Mouse (Mus musculus) cerebellum, adult 18-20 months (tissue): ENCODE measurements at regions not wholly inside any gene's neighbourhood (a gene's known extent, or its start where the extent isn't known, plus 50 kb on each side); places are given as distances from the start of the nearest gene placed in this dataset.

Experiments
- DNase-seq, 2 experiments: peaks; one replicate each; pipeline ENCODE4 v3.0.0; 2021

GRCm38 (mm10) chrX:98375437-98375836 lies 226.9 kb downstream of the Ar start:
- no peak for DNase-seq

- peak in 1 of 2 experiments; percentile 13 for DNase-seq
Observed at GRCm38 (mm10) chrX:98380247-98380905, 231.8 kb downstream of the Ar start.

- DNase-seq = no peak
Observed at GRCm38 (mm10) chrX:98384017-98384416, 235.4 kb downstream of the Ar start.

DNA sequence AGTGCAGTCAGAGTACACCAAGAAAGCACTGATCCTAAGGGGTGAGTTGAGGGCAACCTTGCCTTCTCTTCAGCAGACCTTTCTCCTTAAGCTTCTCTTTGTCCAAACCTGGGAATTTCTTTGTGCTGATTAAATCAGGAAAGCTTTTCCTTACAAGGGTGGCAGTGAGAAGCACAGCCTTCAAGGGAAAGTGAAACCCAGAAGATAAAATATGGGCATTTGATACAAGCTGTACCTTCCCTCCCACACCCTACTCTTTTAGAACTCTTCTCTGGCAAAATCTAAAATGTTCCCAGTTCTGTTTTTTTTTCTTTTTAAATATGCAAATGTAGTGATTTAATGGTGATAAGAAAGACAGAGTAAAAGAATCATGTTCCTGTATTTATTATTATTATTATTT lies 243.8 kb downstream of the Ar start:
- no peak for DNase-seq

DNA sequence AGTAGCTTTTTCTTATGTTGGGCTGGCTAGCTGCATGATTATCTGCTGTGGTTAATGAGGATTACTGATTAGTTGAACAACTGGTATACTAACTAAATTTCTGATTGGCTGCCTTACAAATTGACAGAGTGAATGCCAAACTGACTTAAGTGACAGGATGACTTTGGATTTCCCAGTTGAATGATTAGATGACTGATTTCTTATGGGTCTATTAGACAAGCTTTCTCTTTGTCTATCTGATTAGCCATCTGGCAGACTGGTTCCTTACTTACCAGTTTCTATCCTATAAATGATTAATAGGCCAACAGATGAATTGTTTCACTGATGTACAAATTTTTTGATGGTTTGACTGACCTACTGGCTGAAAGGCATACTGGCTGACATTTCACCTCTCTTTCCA lies 260.5 kb downstream of the Ar start:
- DNase-seq = no peak

DNA sequence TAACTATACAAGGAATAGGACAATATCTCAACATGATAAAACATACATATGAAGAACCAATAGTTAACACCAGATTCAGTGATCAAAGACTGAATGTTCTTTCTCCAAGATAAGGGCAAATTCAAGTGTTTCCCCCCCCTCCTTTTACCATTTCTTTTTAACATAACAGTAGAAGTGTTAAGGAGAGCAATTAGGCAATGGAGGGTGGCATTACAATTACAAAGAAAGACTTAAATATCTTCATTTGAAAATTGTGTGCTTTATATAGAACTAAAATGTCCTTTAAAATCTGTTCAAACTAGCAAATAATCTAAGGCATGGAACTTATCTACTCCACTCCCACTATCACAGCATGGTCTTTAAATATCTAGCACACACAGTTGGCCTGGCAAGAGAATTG lies 270.9 kb downstream of the Ar start:
- DNase-seq = no peak

DNA sequence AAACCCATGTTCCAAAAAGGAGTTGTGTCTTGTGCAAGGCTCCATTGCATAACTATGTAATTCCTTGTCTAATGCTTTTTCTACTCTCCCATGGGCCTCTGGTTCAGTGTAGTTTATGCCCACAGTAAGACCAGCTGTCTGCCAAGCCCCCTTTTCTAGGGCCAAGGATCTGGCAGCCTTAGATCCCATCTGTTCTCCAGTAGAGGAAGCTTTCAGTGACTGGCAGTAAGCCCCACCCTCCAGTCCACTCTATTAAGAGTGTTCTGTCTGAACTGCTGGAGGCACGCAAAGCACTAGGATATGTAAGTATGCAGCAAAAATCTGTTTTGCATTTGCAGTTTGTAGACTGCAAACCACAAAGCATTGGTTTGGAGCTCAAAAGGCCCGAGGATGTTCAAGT lies 303.5 kb downstream of the Ar start:
- no peak for DNase-seq

GRCm38 (mm10) chrX:98476473-98477254 lies 328.1 kb downstream of the Ar start:
- DNase-seq = no peak
